Mouse (Mus musculus) liver, embryonic 14.5 days (tissue): ENCODE results near the gene Prdx6. TPM values are rescaled to one million over a fixed set of nuclear protein-coding genes. Genes with fewer than 3 reads are reported as not detected.
A peak's percentile ranks its signal among the peaks of the same experiment; 100 is the strongest.

Experiments
- ATAC-seq: fragments of 200-750 bp; cut with Nextera tagmentation; 2 replicates; pipeline ENCODE4 v1.8.0; 2017; ENCODE audit warnings: moderate number of reproducible peaks, mild to moderate bottlenecking, moderate library complexity; ENCODE audit not compliant: insufficient read depth
- DNase-seq, 3 experiments: peaks; one replicate each; pipeline ENCODE4 v3.0.0-alpha.2; 2012 to 2013; ENCODE audit warnings: low read depth in 3 of 3, low spot score in 3 of 3
- H3K27ac ChIP-seq: fragments of 300-500 bp; sonication (generic); 2 replicates; pipeline ENCODE4 v1.5.1; 2014; ENCODE audit warnings: moderate library complexity, mild to moderate bottlenecking, control low read depth, inconsistent platforms
- H3K27me3 ChIP-seq: fragments of 300-500 bp; sonication (generic); 2 replicates; pipeline ENCODE4 v1.6.1; 2014; ENCODE audit warnings: mild to moderate bottlenecking, low read length, moderate library complexity; ENCODE audit not compliant: control insufficient read depth, insufficient read depth
- H3K36me3 ChIP-seq: fragments of 300-500 bp; sonication (generic); replicated peaks from 2 replicates; pipeline ENCODE4 v1.6.1; 2014; ENCODE audit warnings: low read depth; ENCODE audit not compliant: control insufficient read depth, insufficient read depth
- H3K4me1 ChIP-seq, 2 experiments: fragments of 200-500 bp in 1 of 2; fragments of 300-500 bp in 1 of 2; sonication (generic) in 1 of 2; replicated peaks; 2 replicates each; pipeline ENCODE4 v1.6.1; 2012 to 2014; ENCODE audit warnings: antibody characterized with exemption in 1 of 2, inconsistent platforms in 1 of 2, low read length in 1 of 2; ENCODE audit not compliant: control insufficient read depth in 2 of 2, insufficient read depth in 2 of 2
- H3K4me2 ChIP-seq: fragments of 300-500 bp; sonication (generic); 2 replicates; pipeline ENCODE4 v1.6.1; 2014; ENCODE audit warnings: low read depth, mild to moderate bottlenecking, control low read depth, moderate library complexity
- H3K4me3 ChIP-seq, 2 experiments: fragments of 200-500 bp in 1 of 2; fragments of 300-500 bp in 1 of 2; sonication (generic) in 1 of 2; 2 replicates each; pipeline ENCODE4 v1.5.1; 2012 to 2014; ENCODE audit warnings: low read depth in 2 of 2, low read length in 2 of 2, mild to moderate bottlenecking in 2 of 2, control low read depth in 1 of 2, inconsistent platforms in 1 of 2, moderate library complexity in 1 of 2; ENCODE audit not compliant: insufficient read depth in 1 of 2
- H3K9ac ChIP-seq: fragments of 300-500 bp; sonication (generic); replicated peaks from 2 replicates; pipeline ENCODE4 v1.6.1; 2014; ENCODE audit warnings: mild to moderate bottlenecking, control low read depth, moderate library complexity
- H3K9me3 ChIP-seq: fragments of 300-500 bp; sonication (generic); 2 replicates; pipeline ENCODE4 v1.6.1; 2016; ENCODE audit warnings: low read length, mixed read lengths; ENCODE audit not compliant: control insufficient read depth
- CTCF ChIP-seq: IDR thresholded peaks from 2 replicates; pipeline ENCODE4 v1.5.1; 2016; ENCODE audit warnings: antibody characterized with exemption, low read depth, control low read depth
- EP300 ChIP-seq: IDR thresholded peaks from 2 replicates; pipeline ENCODE4 v1.6.1; 2016; ENCODE audit warnings: antibody characterized with exemption, low read depth
- WGBS: fragments of 180-500 bp; shearing (Covaris S2); extraction: QIAGEN DNeasy Blood & Tissue Kit; methylation state at CpG from one replicate; pipeline ENCODE4 v1.1.7; 2014; ENCODE audit not compliant: insufficient replicate concordance; 5-methylcytosine and 5-hydroxymethylcytosine counted together
- polyA plus RNA-seq, 2 experiments: library from polyadenylated mRNA; depleted of rRNA in 1 of 2; stranded (reverse) in 1 of 2; unstranded in 1 of 2; fragments of >200 nt; fragmentation: Nextera tagmentation in 1 of 2; extraction: Ambion mirVana in 1 of 2; gene quantifications; 2 replicates each; pipeline versions ENCODE4 v1.2.1 to v1.2.3; 2012 to 2014

The Prdx6 gene
- polyA plus RNA-seq (2012; rRNA removed) (63.6 and 106 TPM in 2 replicates), polyA plus RNA-seq (2014; fragmentation: Nextera tagmentation; extraction: Ambion mirVana) (341 and 350 TPM in 2 replicates)

DNA sequence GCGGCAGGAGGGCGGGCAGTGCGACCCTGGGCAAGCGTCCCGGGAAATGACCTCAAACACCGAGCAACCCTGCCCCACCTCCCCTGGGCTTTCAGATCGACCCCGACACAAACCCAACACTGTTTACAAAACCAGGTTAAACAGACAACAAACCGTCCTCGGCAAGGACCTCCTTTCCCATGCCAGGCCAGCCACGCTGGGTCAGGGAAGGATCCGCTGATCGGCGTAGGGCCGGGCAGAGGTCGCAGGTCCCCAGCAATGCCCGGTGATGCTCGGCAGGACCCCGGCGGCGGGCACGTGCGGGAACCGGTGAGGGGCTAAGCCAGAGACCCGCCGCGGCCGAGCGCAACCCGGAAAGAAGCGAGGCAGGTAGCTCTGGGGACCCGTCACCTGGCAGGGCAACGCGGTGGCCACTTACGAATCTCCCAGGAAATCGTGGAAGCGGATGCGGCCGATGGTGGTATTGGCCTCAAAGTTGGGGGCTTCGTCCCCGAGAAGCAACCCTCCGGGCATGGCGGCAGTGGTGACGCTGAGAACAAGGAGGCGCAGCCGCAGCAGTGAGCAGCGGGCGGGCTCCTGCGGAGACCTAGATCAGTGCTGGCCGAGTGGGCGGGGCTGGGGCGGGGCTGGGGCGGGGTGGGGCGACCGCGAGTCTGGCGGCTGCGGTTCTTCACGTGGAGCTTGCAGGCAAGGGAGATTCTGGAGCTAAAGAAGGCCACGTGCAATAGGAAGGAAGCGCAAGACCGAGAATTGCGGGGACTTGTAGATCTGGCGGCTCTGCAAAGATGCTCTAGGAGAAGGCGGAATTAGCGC, at the start of gene Prdx6:
Prdx6 (minus strand) TSS at position 616 of the 813 bp plus-strand sequence.
- peak within 1 kb of the TSS; percentile 89 for H3K4me2 ChIP-seq
- no peaks in the 10 kb centered on the region for H3K9me3 ChIP-seq
- peaks cover 13% of the 10 kb centered on the region for H3K36me3 ChIP-seq
- peak within 1 kb of the TSS; percentile 93 for H3K9ac ChIP-seq
- peaks cover 62 to 71% of the 10 kb centered on the region in 2 experiments for H3K4me1 ChIP-seq
- peak; percentile 71 to 79 (median 76) for DNase-seq
- WGBS: under 1% methylated on average over 59 of the region's 66 CpGs
- no peaks in the 10 kb centered on the region for H3K27me3 ChIP-seq
- peak; percentile 82 for ATAC-seq
- peak within 1 kb of the TSS; percentile 89 to 94 for H3K4me3 ChIP-seq
- peak within 1 kb of the TSS; percentile 80 for H3K27ac ChIP-seq
- TF ChIP-seq EP300 (no peak), CTCF (peak; percentile 42; the same call in 1 of the 2 replicates)

DNA sequence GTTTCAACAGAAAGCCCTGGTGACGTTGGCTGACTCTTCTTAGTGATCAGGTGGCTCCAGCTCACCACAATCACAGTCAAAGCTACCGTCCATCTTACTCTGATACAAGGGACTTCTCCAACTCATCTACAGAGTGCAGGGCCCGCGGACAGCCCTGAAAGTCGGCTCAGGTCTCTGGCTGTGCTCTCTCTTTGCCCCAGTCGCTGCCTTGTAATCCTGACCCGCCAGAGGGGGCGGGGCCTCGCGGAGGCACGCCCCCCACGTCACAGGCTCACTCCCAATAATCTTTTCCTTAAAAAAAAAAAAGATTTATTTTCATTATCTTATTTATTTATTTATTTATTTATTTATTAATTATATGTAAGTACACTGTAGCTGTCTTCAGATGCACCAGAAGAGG, 37.2 kb upstream of the Prdx6 start:
- Histone ChIP-seq H3K4me2 (no peak overlapping the region), H3K27ac (no peak overlapping the region), H3K9me3 (no peaks in the 10 kb centered on the region), H3K4me3 (no peak overlapping the region), H3K9ac (no peak overlapping the region), H3K36me3 (no peaks in the 10 kb centered on the region), H3K27me3 (no peaks in the 10 kb centered on the region), H3K4me1 (no peaks in the 10 kb centered on the region)
- TF ChIP-seq CTCF: no peak
- no peak for TF ChIP-seq EP300
- no peak for DNase-seq
- no peak for ATAC-seq
- WGBS: 42% methylated on average over 12 of the region's 12 CpGs

DNA sequence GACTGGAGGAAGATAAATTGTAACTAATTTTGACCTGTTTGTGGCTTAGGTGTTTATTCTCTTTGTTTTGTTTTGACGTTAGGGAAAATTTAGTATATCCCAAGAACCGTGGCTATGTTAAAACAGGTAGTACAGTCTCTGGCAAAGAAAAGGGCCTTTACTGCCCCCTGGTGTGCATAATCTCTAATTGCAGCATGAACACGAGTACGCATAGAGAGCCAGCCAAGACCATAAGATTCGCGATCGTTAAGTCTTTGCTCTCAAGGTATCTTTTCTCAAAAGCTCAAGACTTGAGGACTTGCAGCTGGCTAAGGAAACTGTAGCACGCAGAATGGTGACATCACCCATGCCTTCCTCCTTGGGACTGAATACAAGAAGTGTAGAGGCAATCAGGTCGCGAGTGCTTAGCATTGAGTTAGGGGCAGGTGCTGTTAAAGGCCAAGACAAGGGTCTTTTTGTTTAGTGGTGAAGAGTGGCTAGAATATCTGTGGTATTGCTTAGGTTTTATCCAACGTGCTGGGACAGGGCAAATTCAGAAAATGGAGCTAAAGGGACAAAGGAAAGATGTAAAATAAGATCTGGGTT, 35.8 kb upstream of the Prdx6 start:
- no peaks in the 10 kb centered on the region for H3K9me3 ChIP-seq
- TF ChIP-seq EP300: no peak
- TF ChIP-seq CTCF: peak; percentile 81
- ATAC-seq (peak; percentile 73; the same call in 1 of the 2 replicates), DNase-seq (peak; percentile 40 to 53 (median 43))
- H3K4me1 ChIP-seq: no peaks in the 10 kb centered on the region
- no peak overlapping the region for H3K4me2 ChIP-seq
- H3K27me3 ChIP-seq: no peaks in the 10 kb centered on the region
- no peak overlapping the region for H3K27ac ChIP-seq
- no peak overlapping the region for H3K9ac ChIP-seq
- H3K36me3 ChIP-seq: no peaks in the 10 kb centered on the region
- WGBS: 23% methylated on average over 11 of the region's 11 CpGs
- H3K4me3 ChIP-seq: no peak overlapping the region

DNA sequence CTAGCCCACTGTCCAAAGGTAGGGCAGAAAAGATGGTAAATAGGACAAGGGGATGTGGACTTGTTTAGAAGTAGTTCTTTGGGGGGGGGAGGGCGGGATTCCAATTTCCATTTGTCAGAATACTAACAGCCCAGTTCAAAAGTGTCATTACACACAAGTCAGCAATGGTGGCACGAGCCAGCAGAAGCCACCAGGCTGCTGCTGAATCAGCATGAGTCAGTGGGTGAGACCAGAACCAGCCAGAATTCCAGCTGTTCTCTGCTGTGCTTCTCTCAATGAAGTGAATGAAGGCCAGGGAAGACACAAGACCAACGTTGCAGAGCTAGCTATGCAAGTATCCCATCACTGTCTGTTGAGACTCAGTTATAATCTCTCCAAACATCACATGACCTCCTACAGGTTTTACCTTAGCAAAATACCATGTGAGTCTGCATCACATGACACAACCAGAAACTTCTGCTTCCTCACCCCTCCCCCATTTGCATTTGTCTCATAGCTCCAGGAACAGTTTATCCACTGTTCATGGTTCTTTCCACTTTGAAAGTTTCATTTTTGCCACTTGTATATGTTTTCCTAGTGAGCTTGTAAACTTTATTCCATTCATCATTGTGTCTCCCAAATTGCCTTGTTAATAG, 30.2 kb upstream of the Prdx6 start:
- Histone ChIP-seq H3K36me3 (no peaks in the 10 kb centered on the region), H3K4me1 (no peaks in the 10 kb centered on the region), H3K9ac (no peak overlapping the region), H3K9me3 (no peaks in the 10 kb centered on the region), H3K27me3 (no peaks in the 10 kb centered on the region), H3K4me3 (no peak overlapping the region), H3K4me2 (no peak overlapping the region), H3K27ac (no peak overlapping the region)
- TF ChIP-seq EP300: no peak
- TF ChIP-seq CTCF: no peak
- no peak for ATAC-seq
- DNase-seq: no peak
- 46% methylated on average over 3 of the region's 3 CpGs for WGBS

DNA sequence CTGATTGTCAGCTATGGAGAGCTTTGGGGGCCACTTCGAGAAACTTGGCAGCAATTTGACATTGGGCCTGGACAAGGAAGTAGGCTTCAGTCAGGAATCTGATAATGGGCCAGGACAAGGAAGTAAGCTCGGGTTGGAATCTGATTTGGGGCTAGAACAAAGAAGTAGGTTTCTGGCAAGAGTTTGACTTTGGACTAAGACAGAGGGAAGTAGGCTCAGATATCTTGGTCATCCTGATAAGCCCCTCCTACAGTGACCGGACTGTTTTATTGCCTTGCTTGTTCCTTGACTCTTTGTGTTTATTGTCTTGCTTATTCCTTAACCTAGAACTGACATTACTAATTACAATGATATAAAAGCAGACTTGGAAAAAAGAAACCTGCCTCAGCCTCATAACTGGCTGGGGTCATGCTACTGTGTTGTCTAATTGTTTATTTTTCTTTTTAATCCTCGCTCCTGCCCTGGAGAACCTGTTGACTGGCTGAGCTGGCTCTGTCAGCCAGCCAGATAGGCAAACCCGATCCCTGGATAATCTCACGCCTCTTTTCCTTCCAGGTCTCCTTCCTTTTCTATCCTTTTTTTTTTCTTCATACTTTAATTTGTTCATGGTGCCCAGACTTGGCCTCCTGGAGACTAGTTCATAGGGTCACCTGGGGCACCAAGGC, 28.4 kb upstream of the Prdx6 start:
- Histone ChIP-seq H3K27ac (no peak overlapping the region), H3K9ac (no peak overlapping the region), H3K4me1 (no peaks in the 10 kb centered on the region), H3K4me3 (no peak overlapping the region), H3K4me2 (no peak overlapping the region), H3K9me3 (no peaks in the 10 kb centered on the region), H3K36me3 (no peaks in the 10 kb centered on the region), H3K27me3 (no peaks in the 10 kb centered on the region)
- 35% methylated on average over 6 of the region's 6 CpGs for WGBS
- TF ChIP-seq EP300: no peak
- TF ChIP-seq CTCF: no peak
- DNase-seq (no peak), ATAC-seq (no peak)
